Mouse (Mus musculus) spleen, postnatal 4 days (tissue): Measurements from ENCODE around the gene Thrb.

ENCODE experiments used
- DNase-seq, 2 experiments: peaks; one replicate each; pipeline ENCODE4 v3.0.0; 2022; ENCODE audit warnings: low spot score in 2 of 2

Gene Thrb

DNA sequence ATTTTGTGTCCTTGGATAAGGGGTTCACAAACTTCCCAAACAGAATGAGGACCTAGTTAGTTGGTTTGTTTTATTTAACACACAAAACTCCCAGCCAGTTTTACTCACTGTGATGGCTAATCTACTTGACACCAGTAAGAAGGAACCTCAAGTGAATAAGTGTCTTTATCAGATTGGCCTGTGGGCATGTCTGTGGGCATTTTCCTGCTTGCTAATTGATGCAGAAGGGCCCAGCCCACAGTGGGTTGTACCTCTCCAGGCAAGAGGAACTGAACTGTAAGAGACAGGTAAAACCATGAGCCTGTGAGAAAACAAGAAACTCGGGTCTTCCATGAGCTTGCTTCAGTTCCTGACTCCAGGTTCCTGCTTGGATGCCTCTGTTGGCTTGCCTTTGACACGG is 215.9 kb downstream of the Thrb start:
- no peak for DNase-seq

GRCm38 (mm10) chr14:17879446-17879845 is 219.4 kb downstream of the Thrb start:
- DNase-seq = no peak

GRCm38 (mm10) chr14:17884884-17885283 is 224.8 kb downstream of the Thrb start:
- no peak for DNase-seq

GRCm38 (mm10) chr14:17885320-17885719 is 225.3 kb downstream of the Thrb start:
- no peak for DNase-seq

DNA sequence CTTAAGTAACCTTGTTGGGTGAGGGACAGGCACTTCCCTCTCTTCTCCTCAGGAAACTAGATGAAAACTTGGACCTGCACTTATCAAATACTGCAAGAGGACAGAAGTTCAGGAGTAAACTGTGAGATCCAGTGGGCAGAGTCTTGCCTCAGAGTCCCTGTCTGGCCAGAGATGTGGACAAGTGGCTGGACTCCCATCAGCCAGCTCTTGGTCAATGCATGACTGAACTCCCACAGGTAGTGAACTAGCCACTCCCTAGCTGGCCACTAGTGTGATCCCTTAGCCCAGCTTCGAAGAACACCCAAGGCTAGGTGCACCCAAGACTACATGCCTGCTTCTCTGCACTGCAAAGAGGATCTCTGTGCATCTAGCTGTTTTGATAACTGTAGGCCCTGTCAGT is 234.7 kb downstream of the Thrb start:
- DNase-seq = no peak

DNA sequence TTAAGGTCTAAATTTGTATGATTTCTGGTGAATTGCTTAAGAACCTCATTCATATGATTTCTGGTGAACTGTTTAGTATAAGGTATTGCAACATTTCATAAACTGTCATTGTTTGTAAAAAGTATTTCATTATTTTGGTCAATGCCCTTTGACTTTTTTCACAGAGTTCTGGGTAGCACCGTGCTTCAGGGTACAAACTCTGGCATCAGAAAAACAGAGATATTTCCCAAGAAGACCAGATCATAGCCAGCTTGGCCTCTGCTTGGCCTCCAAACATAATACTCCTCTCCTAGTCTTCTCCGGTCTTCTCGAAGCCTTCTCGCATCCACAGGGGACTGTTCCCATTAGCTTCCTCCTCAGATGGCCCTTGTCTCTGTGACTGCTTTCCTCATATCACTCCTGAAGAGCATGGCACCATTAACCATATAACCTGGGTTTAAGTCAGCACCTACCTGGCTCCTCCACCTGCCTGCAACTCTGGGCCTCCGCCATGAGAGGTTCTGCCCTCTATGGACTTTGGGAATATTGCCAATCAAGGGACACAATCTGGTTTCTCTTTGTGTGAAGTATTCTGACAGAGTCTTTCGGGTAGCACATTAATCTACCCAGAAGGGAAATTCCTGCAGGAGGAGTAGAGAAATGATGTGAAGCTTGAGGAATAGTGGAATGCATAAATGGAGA is 239.8 kb downstream of the Thrb start:
- DNase-seq = no peak

GRCm38 (mm10) chr14:17900414-17900795 is 240.3 kb downstream of the Thrb start:
- no peak for DNase-seq

DNA sequence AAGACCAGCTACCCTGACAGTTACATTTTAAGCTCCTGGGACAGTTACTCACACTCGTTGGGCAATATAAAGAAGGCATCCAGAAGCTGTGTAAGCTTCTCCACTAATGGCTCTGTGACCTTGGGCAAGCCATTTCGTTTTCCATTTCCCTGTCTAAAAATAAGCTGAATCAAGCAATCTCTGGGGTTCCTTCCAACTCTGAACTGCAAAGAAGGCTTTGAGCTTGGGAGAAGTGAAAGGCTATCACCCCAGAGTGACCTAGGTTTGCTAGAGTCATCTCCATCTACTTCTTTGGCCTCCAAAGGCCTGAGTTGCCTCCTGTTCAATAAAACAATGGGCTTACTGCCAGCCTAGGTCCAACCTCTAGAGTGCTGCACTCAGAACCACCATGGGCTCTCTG is 242.4 kb downstream of the Thrb start:
- DNase-seq = no peak

- DNase-seq = no peak
Observed at GRCm38 (mm10) chr14:17903121-17903520, 243.1 kb downstream of the Thrb start.

DNA sequence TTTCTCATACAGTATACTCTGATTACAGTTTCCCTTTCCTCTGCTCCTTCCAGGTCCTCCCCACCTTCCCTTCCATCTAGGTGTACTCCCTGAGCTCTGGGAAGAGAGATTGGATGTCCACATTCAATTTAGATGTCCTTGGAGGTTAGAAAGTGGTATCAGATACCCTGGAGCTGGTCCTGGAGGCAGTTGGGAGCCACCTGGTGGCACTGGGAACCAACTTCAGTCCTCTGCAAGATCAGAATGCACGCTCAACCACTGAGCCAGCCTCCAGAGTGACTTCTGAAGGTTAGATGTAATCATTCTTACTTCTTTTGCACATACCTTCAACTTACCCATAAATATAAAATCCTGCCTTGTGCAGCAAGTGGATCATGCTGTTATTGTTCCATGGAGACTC is 244.5 kb downstream of the Thrb start:
- DNase-seq = no peak

DNA sequence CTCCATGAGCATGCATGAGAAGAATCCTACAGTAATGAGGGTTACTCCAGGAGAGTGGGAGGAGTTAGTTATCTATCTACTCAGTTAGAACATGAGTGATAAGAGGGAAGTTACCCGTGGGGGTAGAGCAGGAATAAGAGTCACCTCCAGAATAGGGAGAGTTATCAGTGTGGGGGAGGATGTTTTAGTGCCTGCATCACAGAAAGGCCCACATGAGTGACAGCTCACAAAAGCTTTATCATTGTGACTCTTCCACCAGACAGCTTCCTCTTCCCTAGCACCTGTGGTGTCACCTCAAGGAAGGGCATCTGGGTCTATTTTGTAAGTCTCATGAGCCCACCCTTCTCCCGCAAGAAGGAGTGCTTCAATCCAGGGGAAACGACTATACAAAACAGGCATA is 245.6 kb downstream of the Thrb start:
- no peak for DNase-seq

- DNase-seq = no peak
Observed at GRCm38 (mm10) chr14:17906931-17907330, 246.9 kb downstream of the Thrb start.

DNA sequence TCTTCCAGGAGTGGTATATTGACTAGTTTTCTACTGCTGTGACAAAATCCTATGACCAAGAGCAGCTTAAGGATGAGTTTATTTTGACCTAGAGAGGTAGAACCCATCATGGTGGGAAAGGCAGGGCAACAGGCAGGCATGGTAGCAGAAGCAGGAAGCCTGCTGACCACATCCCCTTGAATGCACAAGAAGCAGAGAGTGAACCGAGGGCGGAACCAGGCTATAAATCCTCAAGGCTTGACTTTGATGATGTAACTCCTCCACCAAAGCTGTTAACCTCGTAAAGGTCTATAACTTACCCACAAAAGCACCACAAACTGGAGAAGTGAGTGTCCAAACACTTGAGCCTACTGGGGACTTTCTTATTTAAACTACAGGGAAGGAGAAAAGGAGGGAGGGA is 251.1 kb downstream of the Thrb start:
- no peak for DNase-seq

GRCm38 (mm10) chr14:17912573-17913207 is 252.6 kb downstream of the Thrb start:
- no peak for DNase-seq

- DNase-seq = no peak
Observed at GRCm38 (mm10) chr14:17915556-17915955, 255.5 kb downstream of the Thrb start.

GRCm38 (mm10) chr14:17916651-17917050 is 256.6 kb downstream of the Thrb start:
- no peak for DNase-seq

DNA sequence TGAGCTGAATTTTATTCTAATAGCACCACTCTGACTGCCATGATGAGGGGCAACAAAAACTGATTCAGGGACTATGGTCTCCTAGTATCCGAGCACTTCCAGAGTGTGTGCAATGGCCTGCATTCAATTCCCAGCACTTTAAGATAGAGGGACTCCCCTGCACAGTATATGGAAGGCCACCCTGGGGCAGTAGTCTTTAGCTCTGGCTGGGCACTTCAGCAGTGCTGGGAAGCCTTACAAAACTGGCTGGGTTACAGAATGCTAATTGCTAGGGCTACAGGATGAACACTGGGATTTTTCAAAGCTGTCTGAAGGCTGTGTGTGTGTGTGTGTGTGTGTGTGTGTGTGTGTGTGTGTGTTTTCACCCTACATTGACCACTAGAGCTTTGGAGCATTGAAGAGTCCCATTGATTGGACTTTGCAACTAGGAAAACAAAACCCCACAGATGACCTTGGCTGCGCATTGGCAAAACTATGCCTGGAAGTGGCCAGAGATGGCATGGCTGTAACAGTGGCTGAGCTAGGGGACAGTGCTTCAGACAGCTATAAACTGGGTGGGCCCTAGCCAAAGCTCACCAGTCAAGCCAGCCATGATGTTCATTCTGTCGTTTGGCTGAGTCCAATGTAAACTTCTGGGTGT is 257.2 kb downstream of the Thrb start:
- DNase-seq = no peak

DNA sequence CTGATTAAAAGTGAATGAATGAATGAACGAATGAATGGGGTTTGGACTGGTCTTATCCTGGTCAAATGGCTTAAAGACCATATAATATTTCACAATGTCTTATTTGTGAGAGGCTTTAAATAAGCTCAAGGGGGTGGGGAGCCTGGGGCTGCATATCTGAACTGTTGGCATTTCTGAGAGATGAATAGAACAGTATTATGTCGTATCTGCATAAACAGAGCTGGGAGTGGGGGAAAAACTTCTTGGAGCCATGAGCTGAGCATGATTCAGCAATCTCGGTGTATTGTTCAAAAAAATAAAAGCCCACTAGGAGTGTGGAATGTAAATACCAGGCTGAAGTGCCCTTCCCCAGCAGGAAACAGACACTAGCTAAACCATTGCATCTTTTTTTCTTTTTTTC is 257.8 kb downstream of the Thrb start:
- DNase-seq = no peak

GRCm38 (mm10) chr14:17922807-17923704 is 263.0 kb downstream of the Thrb start:
- peak in 1 of 2 experiments; percentile 4 for DNase-seq

GRCm38 (mm10) chr14:17927469-17927868 is 267.4 kb downstream of the Thrb start:
- DNase-seq = no peak

DNA sequence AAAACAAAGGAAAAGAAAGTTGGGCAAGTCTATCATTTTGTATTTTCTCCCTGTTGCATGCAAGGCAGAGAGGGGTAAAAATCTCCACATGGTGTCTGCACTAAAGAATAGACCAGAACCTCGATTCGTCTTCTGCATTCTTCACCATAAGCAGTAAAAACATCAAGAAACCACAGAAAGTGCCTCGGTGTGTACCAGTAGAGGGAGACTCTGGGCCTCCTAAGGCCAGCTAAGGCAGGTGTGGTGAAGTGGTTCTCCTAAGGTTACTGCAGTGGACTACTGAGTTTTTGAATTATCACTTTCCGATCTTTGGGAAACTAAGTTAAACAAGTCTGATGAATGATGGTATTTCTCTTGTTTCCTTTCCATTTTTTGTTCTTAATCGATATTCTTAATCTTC is 269.5 kb downstream of the Thrb start:
- DNase-seq = no peak

DNA sequence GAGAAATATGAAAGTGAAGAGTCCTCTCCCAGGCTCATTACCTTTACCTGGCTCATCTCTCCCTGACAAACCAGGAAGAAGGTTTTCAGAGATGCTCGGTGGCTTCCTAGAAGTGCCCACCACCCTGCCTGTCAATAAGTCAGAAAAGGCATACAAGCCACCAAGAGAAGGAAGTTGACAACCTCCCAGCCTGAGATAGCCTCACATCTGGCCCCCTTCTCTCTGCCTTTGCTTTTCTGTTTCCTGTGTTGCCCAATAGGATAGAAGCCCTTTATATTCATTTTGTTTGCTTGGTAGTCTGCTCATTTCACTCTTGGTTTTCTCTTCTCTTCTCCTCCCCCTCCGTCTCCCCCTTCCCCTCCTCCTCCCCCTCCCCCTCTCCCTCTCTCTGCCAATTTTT is 273.4 kb downstream of the Thrb start:
- no peak for DNase-seq
